In genomic region chr1:63112865-63113261, GRCm38 (mm10) we compare ENCODE assay signal across 8 mouse cellular contexts. TPM values are rescaled to one million over a fixed set of nuclear protein-coding genes. Genes with fewer than 3 reads are reported as not detected.
A peak's percentile ranks its signal among the peaks of the same experiment; 100 is the strongest.
DNase-seq lines count a peak whose midpoint lies in the region; ATAC-seq and TF ChIP-seq lines count a peak whose summit lies in the region.

No protein-coding gene starts in this region.

- peak overlapping the region; percentile 94 for H3K4me2 ChIP-seq in forebrain, embryonic 16.5 days (ENCODE audit: low read length)
- H3K4me2 ChIP-seq in hindbrain, embryonic 14.5 days (replicated peaks) = peak overlapping the region; percentile 81
- peak overlapping the region; percentile 75 for H3K4me2 ChIP-seq in liver, embryonic 11.5 days
- H3K4me2 ChIP-seq in myocyte (ENCODE audit: low read depth) = peak overlapping the region; percentile 97

- H3K4me1 ChIP-seq in forebrain, embryonic 16.5 days (replicated peaks; ENCODE audit: control insufficient read depth, insufficient read depth, low read length) = peaks cover 27% of the 10 kb centered on the region
- peaks cover 32% of the 10 kb centered on the region for H3K4me1 ChIP-seq in hindbrain, embryonic 14.5 days (replicated peaks; ENCODE audit: control insufficient read depth, insufficient read depth, low read length)
- H3K4me1 ChIP-seq in liver, embryonic 11.5 days (replicated peaks; ENCODE audit: control insufficient read depth, insufficient read depth, low read length) = peaks cover 23% of the 10 kb centered on the region

- no peaks in the 10 kb centered on the region for H3K27me3 ChIP-seq in forebrain, embryonic 16.5 days (replicated peaks; ENCODE audit: control insufficient read depth, insufficient read depth, low read length)
- no peaks in the 10 kb centered on the region for H3K27me3 ChIP-seq in hindbrain, embryonic 14.5 days (ENCODE audit: control insufficient read depth, insufficient read depth, low read length)
- H3K27me3 ChIP-seq in liver, embryonic 11.5 days (replicated peaks; ENCODE audit: control insufficient read depth, insufficient read depth, low read length) = no peaks in the 10 kb centered on the region
- no peaks in the 10 kb centered on the region for H3K27me3 ChIP-seq in myocyte (ENCODE audit: control insufficient read depth, insufficient read depth, insufficient read length)

- peak overlapping the region; percentile 80 for H3ac ChIP-seq in myocyte (ENCODE audit: control insufficient read depth, insufficient read length)

- H3K79me2 ChIP-seq in myocyte (ENCODE audit: control insufficient read depth, insufficient read depth) = peaks cover 85% of the 10 kb centered on the region

- TF ChIP-seq POLR2A in myocyte (IDR thresholded peaks at IDR 0.05; ENCODE audit: insufficient read length, low read depth) = no peak

- H3K9me3 ChIP-seq in forebrain, embryonic 16.5 days (ENCODE audit: control insufficient read depth, low read length) = no peaks in the 10 kb centered on the region
- H3K9me3 ChIP-seq in hindbrain, embryonic 14.5 days (ENCODE audit: control insufficient read depth, low read length) = no peaks in the 10 kb centered on the region
- H3K9me3 ChIP-seq in liver, embryonic 11.5 days (ENCODE audit: control insufficient read depth, low read length) = no peaks in the 10 kb centered on the region

- H3K4me3 ChIP-seq in forebrain, embryonic 16.5 days (replicated peaks; ENCODE audit: low read length) = peak overlapping the region; percentile 90
- H3K4me3 ChIP-seq in hindbrain, embryonic 14.5 days (replicated peaks; ENCODE audit: low read length) = peak overlapping the region; percentile 93
- peak overlapping the region; percentile 92 for H3K4me3 ChIP-seq in liver, embryonic 11.5 days (ENCODE audit: low read depth, low read length)
- peak overlapping the region; percentile 55 for H3K4me3 ChIP-seq in myocyte

- H3K27ac ChIP-seq in forebrain, embryonic 16.5 days (ENCODE audit: low read length) = peak overlapping the region; percentile 86
- peak overlapping the region; percentile 97 for H3K27ac ChIP-seq in hindbrain, embryonic 14.5 days
- peak overlapping the region; percentile 98 for H3K27ac ChIP-seq in liver, embryonic 11.5 days (ENCODE audit: low read depth, low read length)

- peak; percentile 8 to 29 for DNase-seq in layer of hippocampus, postnatal 25 days (ENCODE audit: extremely low spot score in 1 of 2, low spot score in 1 of 2)
- no peak for DNase-seq in layer of hippocampus, adult 8-10 months (ENCODE audit: low spot score in 2 of 2)
- peak; percentile 23 to 48 for DNase-seq in cerebellum, adult 18-20 months
- DNase-seq in hindbrain, embryonic 14.5 days (ENCODE audit: low spot score) = no peak
- peak; percentile 64 for DNase-seq in liver, embryonic 11.5 days (ENCODE audit: low spot score)
- DNase-seq in testis, postnatal 14 days (ENCODE audit: low spot score) = peak; percentile 61

- no peak for ATAC-seq in forebrain, embryonic 16.5 days
- ATAC-seq in hindbrain, embryonic 14.5 days (ENCODE audit: low FRiP score) = no peak
- peak; percentile 19 for ATAC-seq in liver, embryonic 11.5 days (replicated peaks; ENCODE audit: low FRiP score)

- peak overlapping the region; percentile 100 for H3K9ac ChIP-seq in forebrain, embryonic 16.5 days (replicated peaks; ENCODE audit: low read depth, low read length)
- H3K9ac ChIP-seq in hindbrain, embryonic 14.5 days = peak overlapping the region; percentile 100
- H3K9ac ChIP-seq in liver, embryonic 11.5 days (ENCODE audit: low read depth, low read length) = peak overlapping the region; percentile 88

- no peaks in the 10 kb centered on the region for H3K36me3 ChIP-seq in forebrain, embryonic 16.5 days (ENCODE audit: control insufficient read depth, insufficient read depth)
- no peaks in the 10 kb centered on the region for H3K36me3 ChIP-seq in hindbrain, embryonic 14.5 days (replicated peaks; ENCODE audit: control insufficient read depth, insufficient read depth)
- peaks cover 4% of the 10 kb centered on the region; the same call in 1 of the 2 replicates for H3K36me3 ChIP-seq in liver, embryonic 11.5 days (ENCODE audit: control insufficient read depth, insufficient read depth, low read length)
- H3K36me3 ChIP-seq in myocyte (ENCODE audit: control insufficient read depth, insufficient read depth) = no peaks in the 10 kb centered on the region

- 3% methylated on average over 11 of the region's 11 CpGs for WGBS in forebrain, embryonic 16.5 days
- WGBS in hindbrain, embryonic 14.5 days = 4% methylated on average over 11 of the region's 11 CpGs
- WGBS in liver, embryonic 11.5 days = 2% methylated on average over 11 of the region's 11 CpGs

TF ChIP-seq in myocyte, 11 proteins besides CTCF, POLR2A, EP300 and RAD21:
- TF ChIP-seq TCF12 (IDR thresholded peaks at IDR 0.05; ENCODE audit: insufficient read depth, poor library complexity, severe bottlenecking) = no peak
- no peak for TF ChIP-seq USF1 (IDR thresholded peaks at IDR 0.05; ENCODE audit: low read depth)
- no peak for TF ChIP-seq E2F4 (IDR thresholded peaks at IDR 0.05; ENCODE audit: insufficient read depth)
- TF ChIP-seq MYOG (IDR thresholded peaks at IDR 0.05; ENCODE audit: control insufficient read depth in 1 of 3, insufficient read depth in 1 of 3, insufficient read length in 2 of 3, low read depth in 2 of 3) = no peak
- no peak for TF ChIP-seq TCF3 (IDR thresholded peaks at IDR 0.05; ENCODE audit: insufficient read length, low read depth)
- TF ChIP-seq POLR2AphosphoS2 (IDR thresholded peaks at IDR 0.05; ENCODE audit: insufficient read length, low read depth) = no peak
- TF ChIP-seq CEBPB (IDR thresholded peaks at IDR 0.05; ENCODE audit: insufficient read depth, poor library complexity, severe bottlenecking) = no peak
- TF ChIP-seq SRF (IDR thresholded peaks at IDR 0.05; ENCODE audit: control insufficient read depth, insufficient read length, low read depth) = no peak
- no peak for TF ChIP-seq MYOD1 (IDR thresholded peaks at IDR 0.05; ENCODE audit: control insufficient read depth in 1 of 3, insufficient read length in 2 of 3, low read depth in 2 of 3)
- TF ChIP-seq REST (IDR thresholded peaks at IDR 0.05; ENCODE audit: insufficient read depth, insufficient read length) = no peak
- no peak for TF ChIP-seq MAX (IDR thresholded peaks at IDR 0.05; ENCODE audit: low read depth)

RNA-seq across cellular contexts. Expression of gene Ino80d, which starts 1.6 kb away (rescaled TPM):
- 10 to 100 TPM; 23.6 to 30.6 TPM for total RNA-seq in layer of hippocampus, postnatal 25 days (2021)
- 10 to 100 TPM; 28.1 to 36.1 (median 32.4) TPM for total RNA-seq in layer of hippocampus, adult 8-10 months (2022)
- 9.0 and 10.5 TPM in 2 replicates for polyA plus RNA-seq in forebrain, embryonic 16.5 days (2015; fragmentation: Nextera tagmentation; extraction: Ambion mirVana)
- polyA plus RNA-seq in hindbrain, embryonic 14.5 days (2014; fragmentation: Nextera tagmentation; extraction: Ambion mirVana) = 11.4 and 13.5 TPM in 2 replicates
- 8.5 and 10.6 TPM in 2 replicates for polyA plus RNA-seq in liver, embryonic 11.5 days (2014; fragmentation: Nextera tagmentation; extraction: Ambion mirVana)
- 1.7 TPM for polyA plus RNA-seq in myocyte (2012; fragmentation: generic; extraction: Trizol)

Comparison
In these comparisons a context has a peak if more than half of its experiments do, and no peak if none do; other contexts are left out.
1. DNase-seq: peak in layer of hippocampus, postnatal 25 days (2 of 2), cerebellum, adult 18-20 months (2 of 2), liver, embryonic 11.5 days (single experiment) and testis, postnatal 14 days (single experiment); none in layer of hippocampus, adult 8-10 months (0 of 2) and hindbrain, embryonic 14.5 days (single experiment).
2. Peak in every context shown above with its lines, with median percentiles within 50 percentile points of each other: H3K27ac ChIP-seq, H3K4me2 ChIP-seq, H3K4me3 ChIP-seq and H3K9ac ChIP-seq.